In the genomic region with DNA sequence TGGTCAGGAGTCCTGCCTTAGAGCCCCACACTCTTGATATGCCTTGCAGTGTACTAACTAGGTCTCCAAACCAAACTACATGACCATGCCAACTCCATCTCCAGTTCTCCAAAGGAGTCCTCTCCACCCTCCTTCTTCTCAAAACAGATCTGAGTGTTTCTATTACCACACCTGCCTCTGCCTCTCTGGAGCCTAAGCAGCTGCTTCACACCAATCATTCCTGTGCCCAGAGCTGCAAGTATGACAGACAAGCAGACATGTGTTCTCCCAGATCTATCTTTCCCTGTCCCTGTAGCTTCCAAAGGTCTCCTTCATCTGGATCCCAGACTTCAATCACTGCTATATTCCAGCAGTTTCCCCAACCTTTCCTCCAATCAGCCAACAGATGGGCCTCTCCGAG, we compare ENCODE assay signal across 9 mouse cellular contexts. TPM values are rescaled to one million over a fixed set of nuclear protein-coding genes. Genes with fewer than 3 reads are reported as not detected.
DNase-seq lines count a peak whose midpoint lies in the region; ATAC-seq and TF ChIP-seq lines count a peak whose summit lies in the region.
"Had no signal": no experiment of that assay in that cellular context is flagged by ENCODE, and none has a peak within 500 bp of the region (broad histone marks: within the 10 kb centered on the region; RNA-seq: fewer than 3 reads in every experiment).

No protein-coding gene starts in this region.

- H3K4me3 ChIP-seq in erythroblast, embryonic 14.5 days (replicated peaks) = peak overlapping the region; percentile 87
- H3K4me3 ChIP-seq in spleen, adult 2 months (ENCODE audit: extremely low read depth, insufficient read depth, insufficient read length) = peak overlapping the region; percentile 87; the same call in 1 of the 2 replicates
- peak overlapping the region; percentile 68 for H3K4me3 ChIP-seq in limb, embryonic 14.5 days (replicated peaks; ENCODE audit: low read length)
- H3K4me3 ChIP-seq in stomach, embryonic 15.5 days (replicated peaks) = peak overlapping the region; percentile 84

- peaks cover 75% of the 10 kb centered on the region for H3K4me1 ChIP-seq in erythroblast, embryonic 14.5 days (ENCODE audit: control insufficient read depth)
- H3K4me1 ChIP-seq in spleen, adult 2 months (ENCODE audit: control insufficient read depth, insufficient read depth, insufficient read length) = peaks cover 20% of the 10 kb centered on the region; the same call in 1 of the 2 replicates
- H3K4me1 ChIP-seq in limb, embryonic 14.5 days (ENCODE audit: control insufficient read depth, insufficient read depth, low read length) = peaks cover 13% of the 10 kb centered on the region
- peaks cover 28% of the 10 kb centered on the region for H3K4me1 ChIP-seq in stomach, embryonic 15.5 days

- no peak for TF ChIP-seq CTCF in spleen, adult 2 months (IDR thresholded peaks at IDR 0.05; ENCODE audit: extremely low read depth, insufficient read depth, insufficient read length, insufficient replicate concordance)

- H3K9ac ChIP-seq in limb, embryonic 14.5 days (ENCODE audit: low read depth, low read length, severe bottlenecking) = peak overlapping the region; percentile 40
- H3K9ac ChIP-seq in stomach, embryonic 15.5 days = peak overlapping the region; percentile 61; the same call in 1 of the 2 replicates

- no peaks in the 10 kb centered on the region for H3K9me3 ChIP-seq in erythroblast, embryonic 14.5 days (ENCODE audit: control insufficient read depth, low read length)
- H3K9me3 ChIP-seq in limb, embryonic 14.5 days (ENCODE audit: control insufficient read depth, low read length) = no peaks in the 10 kb centered on the region
- H3K9me3 ChIP-seq in stomach, embryonic 15.5 days = no peaks in the 10 kb centered on the region

- peak overlapping the region; percentile 89 for H3K27ac ChIP-seq in spleen, adult 2 months (ENCODE audit: insufficient read depth, low read length)
- H3K27ac ChIP-seq in limb, embryonic 14.5 days (replicated peaks; ENCODE audit: low read depth, low read length) = no peak overlapping the region
- H3K27ac ChIP-seq in stomach, embryonic 15.5 days = peak overlapping the region; percentile 88

- H3K27me3 ChIP-seq in erythroblast, embryonic 14.5 days (ENCODE audit: control insufficient read depth) = no peaks in the 10 kb centered on the region
- no peaks in the 10 kb centered on the region for H3K27me3 ChIP-seq in spleen, adult 2 months (ENCODE audit: control insufficient read depth, insufficient read depth, low read length)
- H3K27me3 ChIP-seq in limb, embryonic 14.5 days (ENCODE audit: control insufficient read depth, insufficient read depth, low read length) = no peaks in the 10 kb centered on the region
- H3K27me3 ChIP-seq in stomach, embryonic 15.5 days (replicated peaks) = no peaks in the 10 kb centered on the region

- 22% methylated on average over 1 of the region's 1 CpGs for WGBS in spleen, adult 2 months
- WGBS in limb, embryonic 14.5 days = 43% methylated on average over 1 of the region's 1 CpGs
- WGBS in stomach, embryonic 15.5 days = 33% methylated on average over 1 of the region's 1 CpGs

- DNase-seq in spleen, adult 2 months (ENCODE audit: low read depth in 1 of 2, low spot score in 2 of 2) = no peak
- no peak for DNase-seq in spleen, postnatal 36 days (ENCODE audit: low spot score in 2 of 2)
- DNase-seq in limb, embryonic 14.5 days (ENCODE audit: low spot score) = no peak
- no peak for DNase-seq in adipocyte (ENCODE audit: low spot score)
- no peak for DNase-seq in embryo, embryonic 9.5 days (ENCODE audit: extremely low spot score)
- DNase-seq: cerebellum, adult 11 months had no signal

- H3K36me3 ChIP-seq in erythroblast, embryonic 14.5 days (ENCODE audit: control insufficient read depth) = peaks cover 71% of the 10 kb centered on the region
- H3K36me3 ChIP-seq in spleen, adult 2 months (ENCODE audit: control insufficient read depth, insufficient read depth, low read length) = peaks cover 1% of the 10 kb centered on the region; the same call in 1 of the 2 replicates
- peaks cover 37% of the 10 kb centered on the region for H3K36me3 ChIP-seq in limb, embryonic 14.5 days (ENCODE audit: control insufficient read depth, insufficient read depth, low read length)
- H3K36me3 ChIP-seq in stomach, embryonic 15.5 days = peaks cover 24% of the 10 kb centered on the region

- no peak for TF ChIP-seq POLR2A in spleen, adult 2 months (IDR thresholded peaks at IDR 0.05; ENCODE audit: low read depth, low read length)
- no peak for TF ChIP-seq POLR2A in limb, embryonic 14.5 days (IDR thresholded peaks at IDR 0.05; ENCODE audit: borderline replicate concordance, extremely low read depth, insufficient read depth, insufficient read length)

- ATAC-seq in erythroblast, adult 5-6 weeks (replicated peaks; ENCODE audit: low FRiP score, poor library complexity, severe bottlenecking) = no peak
- no peak for ATAC-seq in limb, embryonic 14.5 days (ENCODE audit: low FRiP score, low read depth)
- no peak for ATAC-seq in stomach, embryonic 15.5 days (ENCODE audit: insufficient read depth, low FRiP score, low read depth)

- H3K4me2 ChIP-seq in limb, embryonic 14.5 days (replicated peaks; ENCODE audit: low read depth, low read length, severe bottlenecking) = peak overlapping the region; percentile 86
- peak overlapping the region; percentile 86 for H3K4me2 ChIP-seq in stomach, embryonic 15.5 days

RNA-seq across cellular contexts. Expression of gene Tacc3, which starts 1.2 kb away (rescaled TPM):
- polyA plus RNA-seq in erythroblast, embryonic 14.5 days (2012) = 9.4 and 11.6 TPM in 2 replicates
- 58.2 and 84.0 TPM in 2 replicates for total RNA-seq in erythroblast, adult 5-6 weeks (2015; ENCODE audit: low replicate concordance)
- total RNA-seq in erythroblast, adult 5-6 weeks (2017; ENCODE audit: low replicate concordance) = 72.4 and 139 TPM in 2 replicates
- 9.2 and 11.5 TPM in 2 replicates for polyA plus RNA-seq in spleen, adult 2 months (2012; rRNA removed)
- polyA plus RNA-seq in limb, embryonic 14.5 days (2012; rRNA removed) = 84.3 and 103 TPM in 2 replicates
- 147 and 154 TPM in 2 replicates for polyA plus RNA-seq in limb, embryonic 14.5 days (2014; fragmentation: Nextera tagmentation; extraction: Ambion mirVana)
- polyA plus RNA-seq in stomach, embryonic 15.5 days (2015; fragmentation: Nextera tagmentation; extraction: Ambion mirVana) = 155 and 165 TPM in 2 replicates

RNA-seq across cellular contexts. Expression of gene Tmem129, which starts 1.5 kb away (rescaled TPM):
- polyA plus RNA-seq in erythroblast, embryonic 14.5 days (2012) = 1.2 and 2.2 TPM in 2 replicates
- total RNA-seq in erythroblast, adult 5-6 weeks (2015; ENCODE audit: low replicate concordance) = 10.0 and 12.3 TPM in 2 replicates
- total RNA-seq in erythroblast, adult 5-6 weeks (2017; ENCODE audit: low replicate concordance) = 10.1 and 14.2 TPM in 2 replicates
- polyA plus RNA-seq in spleen, adult 2 months (2012; rRNA removed) = 24.8 and 31.3 TPM in 2 replicates
- 49.9 and 68.5 TPM in 2 replicates for polyA plus RNA-seq in limb, embryonic 14.5 days (2012; rRNA removed)
- 44.9 and 49.3 TPM in 2 replicates for polyA plus RNA-seq in limb, embryonic 14.5 days (2014; fragmentation: Nextera tagmentation; extraction: Ambion mirVana)
- 33.7 and 35.6 TPM in 2 replicates for polyA plus RNA-seq in stomach, embryonic 15.5 days (2015; fragmentation: Nextera tagmentation; extraction: Ambion mirVana)

RNA-seq across cellular contexts. Expression of gene Slbp, which starts 4.4 kb away (rescaled TPM):
- 70.9 and 94.3 TPM in 2 replicates for polyA plus RNA-seq in erythroblast, embryonic 14.5 days (2012)
- total RNA-seq in erythroblast, adult 5-6 weeks (2015; ENCODE audit: low replicate concordance) = 123 and 133 TPM in 2 replicates
- total RNA-seq in erythroblast, adult 5-6 weeks (2017; ENCODE audit: low replicate concordance) = 192 and 271 TPM in 2 replicates
- 27.1 and 44.8 TPM in 2 replicates for polyA plus RNA-seq in spleen, adult 2 months (2012; rRNA removed)
- polyA plus RNA-seq in limb, embryonic 14.5 days (2012; rRNA removed) = 110 and 148 TPM in 2 replicates
- 190 and 199 TPM in 2 replicates for polyA plus RNA-seq in limb, embryonic 14.5 days (2014; fragmentation: Nextera tagmentation; extraction: Ambion mirVana)
- polyA plus RNA-seq in stomach, embryonic 15.5 days (2015; fragmentation: Nextera tagmentation; extraction: Ambion mirVana) = 208 and 215 TPM in 2 replicates

RNA-seq across cellular contexts. Expression of gene Gm9903, which starts 27.0 kb away (rescaled TPM):
- polyA plus RNA-seq in erythroblast, embryonic 14.5 days (2012) = not detected in 2 replicates
- total RNA-seq in erythroblast, adult 5-6 weeks (2015; ENCODE audit: low replicate concordance) = not detected in 2 replicates
- total RNA-seq in erythroblast, adult 5-6 weeks (2017; ENCODE audit: low replicate concordance) = not detected in 2 replicates
- polyA plus RNA-seq in spleen, adult 2 months (2012; rRNA removed) = 0.41 and 0.43 TPM in 2 replicates
- 0.78 and 0.80 TPM in 2 replicates for polyA plus RNA-seq in limb, embryonic 14.5 days (2012; rRNA removed)
- 0.73 and 0.89 TPM in 2 replicates for polyA plus RNA-seq in limb, embryonic 14.5 days (2014; fragmentation: Nextera tagmentation; extraction: Ambion mirVana)
- polyA plus RNA-seq in stomach, embryonic 15.5 days (2015; fragmentation: Nextera tagmentation; extraction: Ambion mirVana) = 0.17 and 0.58 TPM in 2 replicates

RNA-seq across cellular contexts. Expression of gene Fam53a, which starts 27.3 kb away (rescaled TPM):
- 5.3 and 5.7 TPM in 2 replicates for polyA plus RNA-seq in erythroblast, embryonic 14.5 days (2012)
- 3.3 and 6.1 TPM in 2 replicates for total RNA-seq in erythroblast, adult 5-6 weeks (2015; ENCODE audit: low replicate concordance)
- total RNA-seq in erythroblast, adult 5-6 weeks (2017; ENCODE audit: low replicate concordance) = 2.5 and 3.3 TPM in 2 replicates
- 29.2 and 60.8 TPM in 2 replicates for polyA plus RNA-seq in spleen, adult 2 months (2012; rRNA removed)
- polyA plus RNA-seq in limb, embryonic 14.5 days (2012; rRNA removed) = 34.0 and 44.5 TPM in 2 replicates
- 68.4 and 79.6 TPM in 2 replicates for polyA plus RNA-seq in limb, embryonic 14.5 days (2014; fragmentation: Nextera tagmentation; extraction: Ambion mirVana)
- 52.9 and 53.9 TPM in 2 replicates for polyA plus RNA-seq in stomach, embryonic 15.5 days (2015; fragmentation: Nextera tagmentation; extraction: Ambion mirVana)
